Mouse (Mus musculus) natural killer cell, adult 2 months (primary cell): ENCODE results near the gene Adh6a.
"Not testable (repeated sequence)": the region's sequence is repeated elsewhere in the genome, so short reads cannot be mapped to it uniquely, and the experiment has no call there.

Experiments used
- DNase-seq, 2 experiments: peaks; one replicate each; pipeline ENCODE4 v3.0.0; 2022; ENCODE audit warnings: low spot score in 2 of 2

The Adh6a gene

DNA sequence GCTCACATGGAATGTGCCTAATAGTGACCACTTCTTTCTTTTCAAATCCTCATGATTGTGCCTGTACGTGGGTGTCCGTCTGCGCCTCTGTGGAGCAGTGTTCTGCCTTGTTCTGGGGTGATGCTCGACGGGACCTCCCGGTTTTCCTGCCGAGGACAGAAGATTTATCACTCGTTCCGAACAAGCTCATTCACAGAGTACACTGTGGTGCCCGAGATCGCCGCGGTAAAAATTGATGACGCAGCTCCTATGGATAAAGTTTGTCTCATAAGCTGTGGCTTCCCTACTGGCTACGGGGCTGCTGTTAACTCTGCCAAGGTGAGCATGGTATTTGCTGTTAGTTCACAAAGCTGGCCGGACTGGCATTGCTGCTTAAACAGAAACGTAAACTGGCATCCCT, 11.9 kb downstream of the Adh6a start:
- DNase-seq: no peak

DNA sequence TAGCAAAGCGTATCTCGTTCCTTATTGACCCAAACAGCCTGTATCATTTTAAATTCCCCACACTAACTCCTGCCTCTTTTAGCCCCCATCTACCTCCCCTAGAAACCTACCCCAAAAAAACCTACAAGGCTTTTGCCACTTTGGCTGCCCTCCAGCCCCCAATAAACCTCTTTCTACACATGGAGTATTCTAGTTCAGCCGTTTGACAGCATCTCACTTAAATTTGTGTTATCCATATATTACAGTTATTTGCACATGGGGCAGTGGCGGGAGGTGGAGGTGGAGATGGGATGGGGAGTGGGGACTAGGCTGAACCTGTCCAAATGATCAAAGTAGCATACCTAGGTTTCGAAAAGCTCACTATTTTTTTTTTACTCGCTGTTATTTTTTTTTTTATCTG, 12.4 kb downstream of the Adh6a start:
- no peak for DNase-seq

DNA sequence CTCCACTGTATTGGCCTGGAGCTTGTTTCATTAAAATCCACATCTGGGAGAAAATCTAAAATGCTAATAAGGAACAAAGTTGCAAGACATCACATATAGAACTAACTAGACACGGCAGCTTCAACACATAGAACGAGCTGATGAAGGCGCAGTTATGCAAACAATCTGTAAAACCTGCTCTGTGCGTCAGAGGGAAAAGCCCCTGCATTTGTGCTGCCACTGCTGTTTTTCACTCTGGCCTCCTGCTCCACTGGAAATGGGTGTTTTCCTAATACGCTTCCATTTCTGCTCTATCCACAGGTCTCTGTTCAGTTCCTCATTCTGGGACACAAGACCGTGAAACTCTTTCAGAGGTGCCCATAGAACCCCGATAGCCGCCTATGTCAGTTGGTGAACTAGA, 20.8 kb downstream of the Adh6a start:
- DNase-seq: no peak

DNA sequence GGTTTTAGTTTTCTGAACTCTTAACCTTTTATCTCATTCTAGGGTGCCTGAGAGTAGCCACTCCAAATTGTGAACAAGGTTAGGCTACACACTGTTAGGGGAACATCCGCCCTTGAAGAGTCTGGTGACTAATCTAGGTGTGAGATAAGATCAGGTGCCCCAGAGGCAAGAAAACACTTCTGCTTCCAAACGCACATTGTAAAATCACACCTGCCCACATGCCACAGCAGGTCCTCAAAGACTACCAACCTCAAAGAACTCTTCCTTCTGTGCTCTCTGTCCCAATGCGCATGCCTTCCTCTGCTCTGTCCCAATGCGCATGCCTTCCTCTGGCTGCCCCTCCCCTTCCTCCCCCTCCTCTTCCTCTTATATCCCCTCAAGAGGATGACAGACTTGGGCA, 21.2 kb downstream of the Adh6a start:
- peak in 1 of 2 experiments; percentile 0 for DNase-seq

DNA sequence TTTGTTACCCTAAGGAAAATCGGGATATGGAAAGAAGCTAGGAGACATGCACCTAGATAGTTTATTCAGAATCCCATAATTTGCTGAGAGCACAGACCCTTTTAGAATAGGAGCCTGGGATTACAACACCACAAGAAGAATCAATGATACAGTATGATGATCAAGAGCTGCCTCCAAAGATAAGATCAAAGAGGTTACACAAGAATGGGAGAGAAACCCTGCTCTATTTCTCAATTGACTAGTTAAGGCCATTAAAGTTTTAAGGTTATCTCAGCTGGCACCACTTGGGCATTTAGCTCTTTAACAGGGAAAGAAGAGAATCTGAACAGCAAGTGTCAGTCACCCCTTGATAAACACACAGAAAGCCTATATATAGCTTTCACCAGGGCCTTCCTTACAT, 22.5 kb downstream of the Adh6a start:
- no peak for DNase-seq

DNA sequence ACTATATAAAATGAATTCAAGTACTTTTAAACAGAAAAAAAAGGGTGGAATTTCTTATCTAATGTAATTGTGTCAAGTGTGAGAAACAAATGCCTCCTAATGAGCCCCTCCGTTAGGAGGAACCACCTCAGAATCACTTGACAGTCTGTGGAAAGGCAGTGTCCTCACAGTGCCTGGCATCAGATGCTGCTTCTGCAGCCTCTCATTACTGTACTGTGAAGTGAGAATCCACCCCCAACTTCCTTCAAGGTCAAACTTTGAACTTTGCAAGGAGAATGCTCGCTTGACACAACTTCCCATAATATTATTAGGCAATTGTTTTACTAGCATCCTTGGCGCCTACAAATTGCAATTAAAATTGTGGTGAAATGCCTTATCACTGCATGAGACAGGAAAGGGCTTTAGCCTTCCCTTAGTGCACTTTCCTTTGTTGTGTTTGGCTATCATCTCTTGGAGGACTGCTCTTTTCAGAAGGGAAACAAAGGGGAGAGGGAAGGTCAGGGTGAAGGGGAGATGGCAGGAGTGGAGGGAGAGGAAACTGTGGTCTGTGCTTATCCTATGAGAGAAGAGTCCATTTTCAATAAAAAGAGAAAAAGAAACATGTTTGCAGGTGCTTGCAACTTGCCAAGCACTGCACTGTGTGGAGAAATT, 23.1 kb downstream of the Adh6a start:
- no peak for DNase-seq

DNA sequence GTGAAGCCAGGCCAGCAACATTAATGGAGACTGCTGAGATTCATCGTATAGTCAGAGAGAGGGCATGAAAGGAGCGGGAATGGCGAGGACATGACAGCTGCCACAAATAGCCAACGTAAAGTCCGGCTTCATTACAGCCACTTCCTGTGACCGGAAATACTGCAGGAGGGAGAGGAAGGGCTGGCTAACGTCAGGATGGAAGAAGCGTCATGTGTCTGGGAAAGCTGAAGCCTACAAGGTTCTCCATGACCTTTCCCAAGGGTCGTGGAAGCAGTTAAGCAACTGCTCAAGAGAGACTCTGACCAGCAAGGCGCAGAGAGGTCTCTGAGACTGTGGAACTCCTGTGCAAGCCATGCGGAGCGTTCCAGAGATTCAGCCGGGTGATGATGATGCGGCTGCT, 28.4 kb downstream of the Adh6a start, which contains the start of gene Adh6b:
Gene Adh6b, plus strand, starts transcription at position 305 of the 400 bp plus-strand sequence.
- DNase-seq: no peak

DNA sequence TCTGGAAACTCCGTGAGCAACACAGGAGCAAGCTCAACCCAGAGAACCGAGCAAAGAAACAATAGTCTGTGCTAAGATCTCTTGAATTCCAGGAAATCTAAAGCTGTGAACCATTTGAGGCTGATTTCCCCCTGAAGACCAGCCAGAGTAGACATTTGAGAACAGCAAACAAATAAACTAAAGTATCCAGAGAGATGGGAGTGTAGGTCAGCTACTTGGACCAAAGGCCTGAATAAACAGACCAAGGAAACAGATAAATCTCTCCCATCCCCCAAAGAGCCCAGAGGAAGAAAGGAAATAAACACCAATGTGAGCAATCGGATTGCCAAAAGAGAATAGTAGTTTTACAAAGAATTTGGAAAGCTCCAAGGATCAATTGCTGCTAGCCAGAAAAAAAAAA, 34.0 kb downstream of the Adh6a start:
- DNase-seq: no peak

DNA sequence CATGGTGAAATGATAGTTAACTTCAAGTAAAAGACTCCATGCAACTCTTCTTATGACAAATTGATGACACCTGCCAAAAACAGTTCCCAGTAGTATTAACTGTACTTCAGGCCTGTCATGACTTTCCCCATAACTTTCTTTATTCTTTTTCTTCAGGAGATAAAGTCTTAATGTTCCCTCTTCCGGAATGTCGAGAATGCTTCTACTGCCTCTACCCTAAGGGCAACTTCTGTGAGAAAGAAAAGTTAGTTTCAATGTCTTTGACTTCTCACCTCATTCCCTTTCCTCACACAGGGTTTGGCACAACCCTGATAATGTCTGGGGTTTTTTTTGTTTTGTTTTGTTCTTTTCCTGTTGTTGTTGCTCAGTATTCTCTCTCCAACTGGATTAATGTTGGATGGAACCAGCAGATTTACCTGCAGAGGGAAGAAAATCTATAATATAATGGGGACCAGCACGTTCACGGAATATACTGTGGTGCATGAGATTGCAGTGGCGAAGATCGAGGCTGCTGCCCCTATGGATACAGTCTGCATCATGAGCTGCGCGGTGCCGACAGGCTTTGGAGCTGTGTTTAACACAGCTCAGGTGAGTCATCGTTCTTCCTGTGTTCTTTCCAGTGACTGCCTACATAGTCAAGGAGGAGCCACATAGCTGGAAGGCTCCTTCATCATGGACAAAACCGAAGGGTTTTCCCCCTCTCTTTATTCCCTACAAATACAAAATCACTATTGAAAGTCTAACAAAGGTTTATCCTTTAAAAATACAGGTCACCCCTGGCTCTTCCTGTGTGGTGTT, 39.1 kb downstream of the Adh6a start:
- DNase-seq: no peak

DNA sequence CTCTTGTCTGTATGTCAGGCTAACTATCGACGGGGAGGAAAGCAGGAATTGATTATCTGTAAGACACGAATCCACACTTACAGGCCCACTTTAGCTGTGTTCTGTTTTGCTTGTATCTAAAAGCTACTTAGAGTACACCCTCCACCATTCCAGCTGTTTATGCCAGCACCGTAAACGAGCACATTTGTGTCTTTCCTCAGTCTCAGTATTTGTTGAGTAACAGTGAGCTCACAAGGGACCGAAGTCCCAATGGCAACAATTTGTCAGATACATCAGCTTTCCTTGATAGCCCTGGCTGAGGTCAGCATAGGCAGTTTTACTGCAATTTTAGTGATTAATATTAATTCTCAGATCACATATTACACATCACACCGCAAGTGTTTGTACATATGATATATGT, 45.8 kb downstream of the Adh6a start:
- DNase-seq: no peak

DNA sequence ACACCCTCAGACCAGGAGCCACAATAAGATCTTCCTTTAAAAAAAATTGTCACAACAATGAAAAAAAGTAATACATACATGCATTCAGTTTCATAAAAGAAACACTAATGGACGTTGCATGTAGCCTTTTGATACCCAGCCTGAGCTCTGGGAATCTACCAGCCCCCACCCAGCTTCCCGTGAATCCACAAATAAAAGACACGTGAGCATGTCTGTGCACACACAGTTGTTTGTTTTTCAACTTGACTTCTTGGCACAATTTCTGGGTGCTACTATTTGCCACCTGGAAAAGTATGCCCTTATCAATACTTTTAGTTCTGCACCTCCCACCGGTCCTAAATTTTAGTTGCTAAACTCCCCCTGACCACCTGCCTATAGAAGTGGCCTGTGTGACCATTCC, 47.6 kb downstream of the Adh6a start:
- DNase-seq: no peak

DNA sequence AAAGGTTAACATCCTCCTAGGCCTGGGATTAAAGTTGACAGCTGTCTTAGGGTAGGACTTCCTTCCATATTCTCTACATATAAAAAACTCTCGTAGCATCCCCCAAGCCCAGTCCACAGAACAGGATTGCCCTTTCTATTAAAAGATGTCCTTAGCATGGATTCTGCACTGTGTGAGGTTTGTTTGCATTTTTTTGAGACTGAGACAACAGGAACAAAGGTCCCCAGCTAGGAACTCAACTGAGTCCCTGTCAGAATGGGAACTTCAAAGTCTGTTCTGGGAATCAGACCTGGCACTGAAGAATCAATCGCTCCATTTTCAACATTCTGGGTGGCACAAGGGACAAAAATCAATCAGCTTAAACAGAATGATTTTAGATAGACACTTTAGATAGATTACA, 49.8 kb downstream of the Adh6a start:
- no peak for DNase-seq

DNA sequence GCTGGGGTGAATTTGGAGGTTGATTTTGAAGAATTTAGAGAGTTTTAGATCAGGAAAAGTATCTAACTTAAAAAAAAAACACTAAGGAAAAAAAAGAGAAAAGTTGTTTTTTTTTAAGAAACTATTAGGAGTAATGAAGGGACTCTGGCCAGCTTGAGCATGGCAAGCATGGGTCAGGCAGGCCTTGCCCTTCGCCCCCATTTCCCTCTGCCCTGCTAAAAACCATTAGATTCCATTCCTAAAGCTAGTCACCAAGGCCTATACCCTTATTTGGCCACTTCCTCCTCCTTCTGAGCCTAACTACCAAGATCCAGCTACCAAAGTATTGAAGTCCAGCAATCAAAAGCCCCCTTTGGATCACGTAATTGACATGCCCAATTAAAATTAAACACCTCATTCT, 53.1 kb downstream of the Adh6a start:
- DNase-seq: no peak

DNA sequence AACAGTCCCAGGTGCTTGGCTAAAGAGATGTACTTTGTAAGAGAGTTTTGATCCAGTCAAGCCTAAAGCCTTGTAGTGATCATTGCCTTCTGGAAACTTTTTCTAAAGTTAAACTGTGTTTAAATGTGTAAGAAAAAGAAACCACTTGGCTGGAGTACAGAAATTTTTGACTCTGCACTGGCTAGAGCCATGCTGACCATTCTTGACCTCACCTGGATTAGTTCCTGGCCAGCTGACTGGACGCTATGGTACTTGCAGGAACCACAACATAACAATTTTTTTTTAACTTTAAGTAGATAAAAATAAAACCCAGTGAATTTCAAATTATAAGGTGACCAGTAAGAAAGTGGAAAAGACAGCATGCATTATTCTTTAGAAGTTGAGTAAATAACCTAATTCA, 56.5 kb downstream of the Adh6a start:
- no peak for DNase-seq

DNA sequence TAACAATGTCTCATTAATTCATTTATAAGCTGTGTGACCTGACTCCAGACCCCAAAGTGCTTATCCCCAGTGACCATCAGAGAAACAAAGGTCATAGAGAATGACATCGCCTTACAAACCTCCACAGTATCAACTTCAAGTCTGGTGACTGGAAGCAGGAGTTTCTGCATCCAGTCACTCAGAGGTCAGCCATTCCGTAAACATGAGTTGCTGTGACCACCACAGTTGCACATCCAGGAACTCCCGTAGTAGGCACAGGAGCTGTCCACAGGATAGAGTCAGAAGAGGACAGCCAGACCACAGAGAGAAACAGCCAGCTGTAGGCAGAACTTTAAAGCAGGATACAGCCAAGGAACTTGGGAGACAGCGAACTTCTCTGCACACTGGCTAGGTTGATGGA, 57.2 kb downstream of the Adh6a start:
- DNase-seq: not testable (repeated sequence)

DNA sequence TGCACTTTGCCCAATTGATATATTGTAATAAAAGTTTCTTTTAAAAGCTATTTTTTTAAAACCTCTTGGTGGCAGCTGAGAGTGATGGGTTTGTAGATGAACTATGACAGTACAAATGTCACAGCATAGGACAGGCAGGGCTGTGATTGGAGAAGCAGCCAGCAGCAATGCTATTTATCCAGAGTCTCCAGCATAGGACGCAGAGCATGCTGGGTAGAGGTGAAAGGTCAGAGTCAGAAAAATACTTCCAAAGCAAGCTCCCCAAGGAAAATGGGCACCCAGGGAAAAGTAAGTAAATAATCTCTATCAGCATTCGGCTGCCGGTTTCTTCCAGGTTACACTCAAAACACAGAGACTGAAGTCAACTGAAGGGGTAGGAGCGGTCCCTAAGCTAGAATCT, 60.8 kb downstream of the Adh6a start:
- no peak for DNase-seq

DNA sequence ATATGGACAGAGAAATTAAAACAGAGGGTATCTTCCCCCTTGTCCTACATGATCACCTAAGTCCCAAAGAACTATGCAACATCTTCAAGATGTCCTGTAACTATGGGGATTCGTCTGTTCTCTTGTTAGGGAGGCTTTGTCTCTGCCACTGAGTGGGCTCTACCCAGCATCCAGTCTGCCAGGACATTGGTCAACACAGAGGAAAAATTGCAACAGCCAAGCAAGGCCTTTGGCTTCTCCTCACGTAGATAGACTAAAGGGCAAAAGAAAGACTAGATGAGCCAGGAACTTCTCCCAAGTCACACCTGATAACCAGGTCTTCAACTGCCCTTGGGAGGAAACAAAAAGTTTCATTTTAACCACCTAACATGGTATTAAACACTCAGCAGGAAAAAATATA, 62.1 kb downstream of the Adh6a start:
- no peak for DNase-seq
